Mouse (Mus musculus) spleen, embryonic (tissue): ENCODE results near the gene Pde4b.

ENCODE experiments used
- CTCF ChIA-PET: fragments of 350-600 bp; sonication (Branson Sonifier 250); formaldehyde crosslinking; loops from one replicate; lab custom pipeline; 2022; lab: Charles Lee

The Pde4b gene

DNA sequence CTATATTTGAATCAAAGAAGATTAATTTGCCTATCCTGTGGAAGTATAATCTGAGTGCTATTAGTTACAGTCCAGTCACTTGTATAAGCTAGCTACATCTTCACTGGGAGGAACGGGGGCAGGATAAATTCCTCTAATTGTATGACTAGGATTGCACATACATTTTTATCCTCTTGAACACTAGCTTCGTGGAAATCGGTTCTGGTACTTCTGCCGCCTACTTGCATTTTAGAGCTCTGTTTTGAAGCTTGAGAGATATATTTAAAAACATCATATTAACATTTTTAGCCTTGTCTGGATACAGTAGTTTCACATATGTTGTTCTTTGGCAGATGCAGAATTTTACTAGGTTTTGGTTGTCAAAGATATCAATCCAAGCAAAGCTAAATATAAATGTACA lies 310.0 kb downstream of the Pde4b start:
- CTCF ChIA-PET, result no interaction called here

DNA sequence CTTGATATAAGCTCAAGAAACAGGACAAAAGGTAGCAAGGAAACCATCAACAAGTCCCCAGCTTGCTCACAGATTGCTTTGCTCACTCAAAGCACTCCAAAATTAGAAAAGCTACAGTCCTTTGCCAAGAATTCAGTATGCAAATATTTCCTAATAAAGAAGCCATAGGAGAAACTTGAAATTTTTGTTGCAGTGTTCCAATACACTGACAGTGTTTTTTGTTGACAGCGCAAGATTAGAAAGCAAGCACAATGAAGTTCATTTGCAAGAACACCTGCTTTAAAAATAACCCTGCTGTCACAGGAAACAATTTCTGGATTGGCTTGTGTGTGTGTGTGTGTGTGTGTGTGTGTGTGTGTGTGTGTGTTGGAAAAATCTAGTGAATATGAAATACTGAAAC lies 311.2 kb downstream of the Pde4b start:
- CTCF ChIA-PET, result no interaction called here

DNA sequence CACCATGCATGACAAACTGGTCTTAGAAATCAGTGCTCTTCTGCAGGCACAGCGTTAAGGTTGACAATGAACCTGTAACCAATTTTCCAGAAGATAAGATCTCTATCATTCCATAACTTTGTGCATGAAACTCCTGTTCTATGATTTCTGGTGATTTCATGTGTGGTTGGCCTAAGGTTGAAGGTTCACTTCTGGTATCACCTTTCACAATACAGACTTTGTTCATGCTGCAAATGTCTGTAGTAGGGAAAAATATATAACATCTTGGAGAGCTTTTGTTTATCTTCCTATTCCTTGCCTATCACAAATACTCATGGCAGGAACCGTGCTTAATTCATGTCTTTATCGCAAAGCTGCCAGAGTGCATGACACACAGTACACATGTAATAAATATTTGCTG lies 319.5 kb downstream of the Pde4b start:
- CTCF ChIA-PET, result no interaction called here

DNA sequence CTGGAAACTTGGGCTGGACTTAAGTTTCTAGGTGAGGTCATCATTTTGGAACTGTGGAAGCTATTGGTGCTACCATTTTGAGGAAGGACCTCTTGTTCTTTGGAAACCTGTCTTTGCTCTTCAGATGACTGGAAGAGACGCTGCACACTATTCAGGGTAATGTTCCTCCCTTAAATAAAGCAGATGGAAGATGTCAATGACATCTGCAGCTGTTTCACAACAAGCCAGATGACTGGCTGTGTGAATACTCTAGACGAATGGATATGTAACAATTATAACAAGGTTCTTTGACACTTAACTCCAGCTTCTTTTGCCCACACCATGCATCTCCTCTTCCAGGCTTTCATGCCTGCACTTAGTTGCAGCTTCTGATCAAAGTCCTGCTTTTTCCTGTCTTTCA lies 320.8 kb downstream of the Pde4b start:
- CTCF ChIA-PET, result no interaction called here

DNA sequence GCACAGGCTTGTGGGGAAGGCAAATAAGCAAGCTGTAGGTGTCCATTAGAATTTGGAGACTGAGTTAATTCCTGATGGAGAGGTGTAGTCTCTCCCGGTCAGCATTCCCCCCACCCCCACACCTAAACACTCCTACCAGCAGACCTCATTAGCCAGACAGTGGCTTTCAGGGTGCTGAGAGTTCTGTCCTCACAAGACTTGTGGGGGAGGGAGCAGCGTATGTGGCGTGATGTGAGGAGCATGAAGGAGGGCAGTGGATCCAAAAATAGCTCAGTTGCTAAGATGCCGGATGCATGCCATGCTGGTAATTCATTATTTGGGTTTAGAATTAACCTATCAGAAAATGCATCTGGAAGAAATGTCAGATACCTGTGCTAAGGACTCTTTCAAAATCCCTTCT lies 321.6 kb downstream of the Pde4b start:
- CTCF ChIA-PET, result no interaction called here

DNA sequence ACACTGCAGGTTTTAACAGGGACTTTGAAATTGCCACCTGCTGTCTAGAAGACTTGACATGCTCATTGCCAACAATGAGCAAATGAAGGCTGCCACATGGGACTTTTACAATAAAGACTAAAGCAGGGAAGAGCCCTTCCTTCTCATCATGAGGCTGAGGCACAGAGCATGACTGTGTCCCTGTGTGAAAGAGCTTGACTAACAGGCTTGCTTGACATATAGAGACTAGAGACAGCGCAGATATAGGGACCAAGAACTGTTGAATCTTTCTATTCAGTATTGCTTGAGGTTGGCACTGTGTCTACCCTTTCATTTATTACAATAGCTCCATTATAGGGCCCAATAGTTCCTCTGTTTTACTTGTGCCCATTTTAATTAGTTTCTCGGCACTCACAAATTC lies 325.8 kb downstream of the Pde4b start:
- CTCF ChIA-PET, result no interaction called here

DNA sequence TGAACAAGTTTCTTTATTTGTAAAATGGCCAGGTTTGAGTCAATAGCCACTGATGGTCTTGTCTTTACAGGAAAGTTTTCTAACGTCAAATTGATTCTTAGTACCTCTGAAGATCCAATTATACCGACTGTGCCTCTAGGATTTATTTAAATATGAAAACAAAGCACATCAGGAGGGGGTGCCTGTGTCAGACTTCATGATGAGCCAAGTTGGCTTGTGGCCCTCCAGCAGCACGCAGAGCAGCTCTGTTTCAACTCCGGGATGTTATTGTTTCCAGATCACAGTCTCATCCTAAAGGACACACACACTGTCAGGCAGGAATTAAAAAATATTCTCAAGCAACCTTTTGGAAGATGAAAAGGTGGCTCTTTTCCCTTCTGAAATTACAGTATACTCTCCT lies 326.5 kb downstream of the Pde4b start:
- CTCF ChIA-PET, result no interaction called here

DNA sequence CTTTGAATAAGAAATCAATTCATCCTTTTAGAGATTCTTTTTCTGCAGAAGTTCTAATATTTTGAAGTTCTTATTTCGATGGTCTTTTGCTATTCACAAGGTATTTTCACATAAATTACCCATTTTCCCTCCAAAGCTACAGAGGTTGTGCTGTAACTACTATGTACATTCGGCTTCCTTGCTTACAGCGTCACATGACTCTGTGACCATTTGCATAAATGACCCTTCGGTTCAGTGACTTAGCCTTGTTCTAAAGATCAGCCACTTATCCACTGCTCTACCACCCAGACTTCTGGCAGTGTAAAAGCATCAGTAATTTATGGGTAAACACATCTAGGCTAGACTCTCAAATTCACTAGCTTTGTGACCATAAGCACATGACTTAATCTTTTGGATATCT lies 327.3 kb downstream of the Pde4b start:
- CTCF ChIA-PET, result no interaction called here

DNA sequence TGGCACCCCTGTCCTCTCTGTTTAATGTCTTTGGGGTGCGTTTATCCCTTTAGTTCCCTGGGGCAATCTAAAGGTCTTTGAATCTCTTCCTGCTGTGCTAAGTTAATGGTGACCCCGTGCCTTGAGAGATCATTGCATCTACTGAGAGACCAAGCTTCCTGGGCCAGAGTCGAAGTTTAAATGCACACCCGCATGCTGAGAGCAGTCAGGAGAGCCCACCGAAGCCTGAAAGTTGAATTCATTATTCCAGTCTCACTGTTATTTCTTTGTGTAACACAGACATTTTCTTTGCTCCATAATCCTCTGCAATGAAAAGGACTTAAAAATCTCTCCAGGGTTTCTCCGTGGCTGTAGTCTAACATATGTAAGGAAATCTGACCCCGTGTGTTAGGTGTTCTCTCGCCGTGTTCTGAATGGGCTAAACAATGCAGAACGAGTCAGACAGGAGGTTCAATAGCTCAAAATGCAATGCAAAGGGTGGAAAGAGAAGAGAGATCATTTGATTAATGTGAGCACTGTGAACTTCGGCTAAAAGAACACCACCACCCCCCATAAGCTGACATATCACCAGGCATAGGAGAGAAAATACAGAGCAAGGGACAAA lies 333.6 kb downstream of the Pde4b start:
- CTCF ChIA-PET, result no interaction called here

DNA sequence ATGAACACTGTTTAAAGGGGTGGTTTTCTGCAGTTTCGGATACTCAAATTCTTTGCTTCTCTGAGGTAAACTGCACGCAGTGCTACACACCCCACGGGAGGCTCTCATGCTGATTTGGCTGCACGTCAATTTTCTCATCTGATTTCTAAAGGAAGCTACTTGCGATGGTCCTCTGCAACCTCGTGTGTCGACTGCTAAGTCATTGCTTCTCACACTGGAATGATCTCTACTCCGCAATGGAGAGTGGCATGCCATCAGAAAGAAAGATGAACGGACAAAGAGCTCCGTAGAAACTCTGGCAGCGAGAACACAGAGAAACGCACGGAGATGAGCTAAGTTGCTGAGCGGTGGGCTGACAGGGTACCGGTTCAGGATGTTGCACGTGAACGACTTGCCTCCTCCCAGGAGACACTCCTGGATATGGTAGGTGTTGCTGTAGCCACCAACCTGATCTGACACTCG lies 334.1 kb downstream of the Pde4b start:
- CTCF ChIA-PET, result no interaction called here

DNA sequence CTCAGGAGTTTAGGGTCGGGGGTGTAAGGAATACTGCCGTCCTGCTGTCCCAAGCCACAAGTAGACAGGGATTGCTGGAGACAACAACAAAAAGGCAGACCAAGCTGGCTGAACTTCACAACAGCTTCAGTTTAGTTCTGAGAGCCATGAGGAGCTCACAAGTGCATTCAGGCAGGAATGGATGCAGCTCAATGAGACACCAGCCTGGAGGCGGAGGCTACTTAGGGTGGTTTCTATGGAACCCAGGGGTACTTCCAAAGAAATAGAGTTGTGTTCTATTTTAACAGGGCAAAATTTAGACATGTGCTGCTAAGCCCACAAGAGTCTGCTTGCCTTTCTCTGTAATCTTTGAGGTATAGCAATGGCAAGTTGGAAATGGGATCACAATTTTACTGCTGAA lies 336.8 kb downstream of the Pde4b start:
- CTCF ChIA-PET, result no interaction called here

DNA sequence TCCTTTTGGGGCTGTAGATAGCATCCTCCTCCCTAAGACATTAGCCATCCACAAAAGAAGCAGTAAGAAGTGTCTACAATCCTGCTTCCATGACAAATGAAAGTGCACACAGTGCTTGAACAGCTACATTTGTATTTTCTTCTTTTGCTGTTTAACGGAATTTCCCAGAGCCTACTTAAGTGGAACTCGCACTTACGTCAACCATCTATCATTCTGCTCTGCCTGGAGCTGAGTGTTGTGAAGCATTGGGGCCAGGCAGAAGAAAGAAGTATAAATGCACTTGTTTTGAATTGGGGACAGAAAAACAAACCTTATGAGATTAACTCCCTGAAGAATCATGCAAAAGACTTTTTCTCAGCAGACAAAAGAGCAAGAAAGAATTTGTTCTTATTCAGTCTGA lies 338.1 kb downstream of the Pde4b start:
- CTCF ChIA-PET, result no interaction called here

DNA sequence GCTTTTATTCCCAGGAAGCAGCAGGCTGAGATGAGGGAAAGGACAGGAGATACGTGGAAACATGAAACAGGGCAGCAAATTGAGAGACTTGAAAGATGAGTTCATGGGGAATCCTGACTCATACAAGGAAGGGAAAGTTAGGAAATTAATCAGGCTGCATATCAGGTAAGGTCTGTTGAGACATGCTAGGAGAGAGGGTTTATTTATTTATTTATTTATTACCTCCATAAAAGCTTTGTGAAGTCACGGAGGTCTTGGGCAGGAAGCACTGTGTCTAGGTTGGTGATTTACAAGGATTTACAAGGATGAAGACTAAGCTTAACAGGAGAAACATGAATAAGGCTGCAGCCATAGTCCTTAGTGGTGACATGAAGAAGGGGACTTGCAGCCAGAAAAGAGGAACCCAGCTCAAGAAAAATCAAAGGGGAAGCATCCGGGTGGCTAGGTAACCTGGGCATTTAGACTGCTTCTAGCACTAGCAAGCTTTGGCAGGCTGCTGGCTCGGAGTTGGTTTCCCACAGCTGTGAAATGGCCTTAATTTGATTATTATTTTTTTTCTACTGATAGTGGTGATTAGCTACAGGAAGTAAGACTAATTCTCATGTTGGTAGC lies 342.5 kb downstream of the Pde4b start:
- CTCF ChIA-PET, result no interaction called here

DNA sequence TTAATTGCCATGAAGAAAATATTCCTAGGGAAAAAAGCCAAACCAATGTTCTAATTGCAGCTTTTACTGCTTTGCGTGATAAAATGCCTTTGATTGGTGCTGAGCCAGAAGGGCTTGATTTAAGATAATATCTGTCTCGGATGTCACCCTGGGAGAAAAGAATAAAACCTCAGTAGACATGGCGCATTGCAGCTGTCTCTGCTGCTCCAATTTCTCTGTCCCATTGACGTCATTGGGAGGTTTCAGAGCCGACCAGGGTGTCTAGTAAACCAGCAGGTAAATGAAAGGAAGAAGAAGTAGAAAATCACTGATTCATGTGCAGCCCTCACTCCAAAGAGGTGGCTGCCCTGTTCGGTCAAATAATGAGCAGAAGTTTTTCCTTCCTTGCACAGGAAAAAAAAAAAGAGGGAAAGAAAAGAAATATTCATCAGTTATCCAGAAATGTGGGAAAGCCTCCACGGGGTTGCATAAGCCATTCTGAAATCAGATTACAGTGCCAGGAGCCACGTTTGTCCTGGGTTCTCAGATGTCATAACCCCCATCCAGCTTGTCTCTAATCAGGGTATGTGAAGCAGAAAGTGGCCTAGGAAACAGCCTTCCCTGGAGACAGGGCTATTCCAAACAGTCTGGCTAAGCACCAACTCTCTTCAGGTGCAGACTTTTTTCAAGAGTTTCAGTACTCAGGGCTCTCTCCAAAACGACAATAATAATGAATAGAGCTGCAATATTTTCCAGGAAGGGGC lies 344.9 kb downstream of the Pde4b start:
- CTCF ChIA-PET, result no interaction called here

DNA sequence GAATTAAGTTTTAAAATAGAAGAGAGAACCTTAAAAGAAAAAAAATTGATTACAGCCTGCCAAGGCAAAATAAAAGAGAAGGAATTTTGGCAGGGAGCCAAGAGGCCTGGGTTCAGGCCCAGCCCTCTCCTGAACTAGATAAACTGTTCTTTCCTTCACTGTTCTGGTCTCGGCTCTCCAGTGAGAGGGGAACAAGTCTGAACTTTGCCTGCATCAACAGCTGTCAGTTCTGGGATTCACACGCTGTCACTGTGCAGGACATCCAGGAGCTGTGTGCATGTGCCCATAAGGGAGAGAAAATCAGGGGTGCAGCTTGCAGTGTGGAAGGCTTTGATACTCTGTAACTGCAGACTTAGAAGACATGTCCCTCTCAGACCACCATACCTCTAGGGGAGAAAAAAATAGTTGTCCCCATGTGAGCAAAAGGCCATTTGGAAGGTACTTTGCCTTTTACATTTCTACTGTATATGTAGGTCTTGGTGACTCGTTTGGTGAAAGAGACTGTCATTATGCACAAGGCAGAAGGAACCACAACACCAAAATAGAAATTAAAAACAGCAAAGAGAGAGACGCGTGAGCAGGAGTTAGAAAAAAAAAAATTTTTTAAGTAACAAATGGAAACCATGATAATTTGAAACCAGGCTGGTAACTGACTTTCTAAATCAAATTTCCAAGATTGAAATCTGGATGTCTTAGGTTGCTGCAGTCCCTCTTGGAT lies 352.2 kb downstream of the Pde4b start:
- CTCF ChIA-PET, result no interaction called here

DNA sequence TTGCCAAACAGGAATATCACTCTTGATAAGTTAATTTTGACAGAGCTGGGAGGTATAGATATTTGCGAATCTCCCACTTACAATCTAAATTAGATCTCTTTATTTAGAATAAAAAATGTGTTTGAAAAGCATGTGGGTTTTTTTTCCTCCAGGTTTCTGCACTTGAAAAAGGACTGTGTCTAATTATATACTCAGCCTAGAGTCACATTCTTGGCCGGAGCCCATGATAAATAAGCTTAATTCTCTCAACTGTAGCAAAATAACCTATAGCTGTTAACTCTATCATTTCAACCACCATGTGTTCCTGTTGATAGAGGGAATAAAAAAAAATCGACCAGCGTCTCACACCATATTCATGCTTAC lies 352.8 kb downstream of the Pde4b start:
- CTCF ChIA-PET, result no interaction called here

DNA sequence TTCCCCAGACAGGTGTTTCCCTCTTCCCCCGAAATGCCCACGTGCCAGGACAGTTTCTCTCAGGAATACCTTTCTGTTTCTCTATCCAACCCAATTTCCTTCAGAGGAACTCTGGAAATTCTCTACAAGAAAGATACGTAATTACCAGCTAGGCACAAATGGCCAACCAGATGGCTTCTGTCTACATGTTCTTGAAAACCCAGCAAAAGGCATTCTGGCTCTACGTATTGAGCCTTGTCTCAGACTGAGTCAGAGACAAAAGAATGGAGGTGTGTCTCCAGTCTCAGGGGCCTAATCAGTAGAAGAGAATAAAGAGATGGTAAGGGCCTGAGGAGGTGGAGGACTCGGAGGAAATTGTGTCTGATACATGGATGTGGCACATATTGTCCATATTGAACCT lies 356.2 kb downstream of the Pde4b start:
- CTCF ChIA-PET, result no interaction called here

DNA sequence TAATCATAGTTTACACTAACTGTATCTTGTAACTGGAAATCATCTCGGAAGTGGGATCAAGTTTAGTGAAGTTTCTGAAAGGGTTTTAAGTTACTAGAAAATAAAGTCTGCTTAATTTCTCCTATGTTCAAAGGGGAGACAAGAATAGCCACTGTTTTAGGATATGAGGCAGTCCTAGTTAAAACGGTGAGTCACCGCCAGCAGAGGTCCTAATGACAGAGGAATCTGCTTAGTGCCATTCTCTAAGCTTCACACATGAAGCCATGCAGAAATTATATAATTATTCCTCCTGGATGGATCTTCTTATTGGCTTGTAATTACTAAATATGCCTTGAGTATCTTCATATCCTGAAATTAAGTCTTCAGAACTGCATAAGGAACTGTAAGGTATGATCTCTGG lies 357.2 kb downstream of the Pde4b start:
- CTCF ChIA-PET, result no interaction called here

DNA sequence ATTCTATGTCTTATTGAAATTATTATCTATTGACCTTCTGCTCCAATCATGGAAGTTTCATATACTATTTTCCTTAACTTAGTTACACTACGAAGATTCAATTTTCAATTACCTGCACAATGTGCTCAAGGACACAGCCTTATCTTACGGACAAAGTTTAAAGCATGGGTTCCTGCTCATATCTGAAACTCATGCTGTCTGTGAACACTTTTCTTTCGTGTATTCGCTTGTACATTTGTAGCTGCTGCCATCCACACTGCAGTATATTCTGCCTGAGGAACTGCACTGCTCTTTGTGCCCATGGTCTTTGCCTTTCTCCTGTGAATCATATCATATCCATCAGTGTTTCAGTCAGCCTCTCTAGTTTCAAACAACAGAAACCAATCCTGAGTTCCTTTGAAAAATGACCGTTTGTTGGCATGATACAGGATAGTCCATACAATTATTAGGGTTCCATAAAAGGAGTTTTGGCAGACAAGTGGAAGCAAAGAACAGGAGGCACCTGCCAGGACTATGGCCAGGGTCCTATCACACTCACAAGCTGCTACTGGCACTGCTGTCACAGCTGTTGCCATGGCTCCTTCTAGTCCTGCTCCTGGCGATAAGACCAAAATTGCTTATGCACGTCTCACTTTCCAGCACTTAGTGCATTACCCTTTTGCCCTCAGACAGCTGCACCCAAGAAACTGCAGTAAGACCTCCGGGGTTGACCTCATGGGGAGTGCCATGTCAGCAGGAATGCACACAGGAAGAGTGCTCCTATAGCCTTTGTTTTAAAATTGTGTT lies 359.0 kb downstream of the Pde4b start:
- CTCF ChIA-PET, result no interaction called here

DNA sequence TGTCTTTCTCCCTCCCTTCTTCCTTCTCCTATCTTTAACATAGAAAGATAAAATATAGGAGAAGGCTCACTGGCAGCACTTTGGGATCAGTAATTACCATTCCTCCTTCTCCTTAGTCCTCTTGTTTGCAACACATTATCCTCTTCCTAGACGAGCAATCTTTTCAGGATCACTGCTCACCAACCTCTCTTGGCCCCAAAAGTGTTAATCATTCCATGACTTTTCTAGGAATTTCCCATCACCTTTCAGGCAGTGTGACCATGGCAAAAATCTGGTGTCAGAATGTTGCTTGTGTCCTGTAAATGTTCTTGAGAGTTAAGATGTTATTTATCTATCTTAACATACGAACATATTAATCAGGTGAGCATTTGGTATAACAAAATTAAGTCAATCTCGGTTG lies 369.1 kb downstream of the Pde4b start:
- CTCF ChIA-PET, result no interaction called here

DNA sequence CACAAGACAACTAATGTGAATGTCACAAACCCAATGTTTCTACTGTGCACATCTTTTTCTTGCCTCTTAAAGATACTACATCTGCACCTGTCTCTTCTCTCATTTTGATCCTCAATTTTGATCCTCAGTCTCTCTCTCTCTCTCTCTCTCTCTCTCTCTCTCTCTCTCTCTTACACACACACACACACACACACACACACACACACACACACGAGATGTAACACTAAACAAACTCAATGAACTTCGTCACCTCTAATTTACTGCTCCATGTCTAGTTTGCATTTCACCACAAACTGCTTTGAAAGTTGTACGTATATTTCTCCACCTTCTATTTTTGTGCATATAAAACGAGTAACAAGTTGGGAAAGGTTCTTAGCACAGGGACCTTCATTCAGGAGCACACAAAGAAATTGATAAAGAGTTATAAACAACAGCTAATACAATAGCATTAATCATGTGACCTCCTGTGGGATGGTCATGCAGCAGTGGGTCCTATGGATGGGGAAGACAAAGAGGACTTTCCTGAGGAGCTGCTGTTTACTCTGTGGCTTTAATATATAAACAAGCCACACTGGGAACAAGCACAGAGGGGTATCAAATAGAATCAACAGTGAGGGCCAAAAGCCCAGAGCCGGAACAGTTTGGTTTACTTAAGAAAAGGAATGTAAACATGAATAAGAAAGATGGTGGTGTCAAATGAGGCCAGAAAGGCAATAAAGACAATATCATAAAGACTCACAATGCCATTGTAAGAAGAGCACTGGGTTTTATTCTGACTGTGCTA lies 372.1 kb downstream of the Pde4b start:
- CTCF ChIA-PET, result no interaction called here
